Mouse (Mus musculus): Measurements from ENCODE around the gene Msx3. TPM values are rescaled to one million over a fixed set of nuclear protein-coding genes. Genes with fewer than 3 reads are reported as not detected.

Gene Msx3
- 1 to 10 TPM; 2.3 to 2.5 TPM for total RNA-seq (2021)

DNA sequence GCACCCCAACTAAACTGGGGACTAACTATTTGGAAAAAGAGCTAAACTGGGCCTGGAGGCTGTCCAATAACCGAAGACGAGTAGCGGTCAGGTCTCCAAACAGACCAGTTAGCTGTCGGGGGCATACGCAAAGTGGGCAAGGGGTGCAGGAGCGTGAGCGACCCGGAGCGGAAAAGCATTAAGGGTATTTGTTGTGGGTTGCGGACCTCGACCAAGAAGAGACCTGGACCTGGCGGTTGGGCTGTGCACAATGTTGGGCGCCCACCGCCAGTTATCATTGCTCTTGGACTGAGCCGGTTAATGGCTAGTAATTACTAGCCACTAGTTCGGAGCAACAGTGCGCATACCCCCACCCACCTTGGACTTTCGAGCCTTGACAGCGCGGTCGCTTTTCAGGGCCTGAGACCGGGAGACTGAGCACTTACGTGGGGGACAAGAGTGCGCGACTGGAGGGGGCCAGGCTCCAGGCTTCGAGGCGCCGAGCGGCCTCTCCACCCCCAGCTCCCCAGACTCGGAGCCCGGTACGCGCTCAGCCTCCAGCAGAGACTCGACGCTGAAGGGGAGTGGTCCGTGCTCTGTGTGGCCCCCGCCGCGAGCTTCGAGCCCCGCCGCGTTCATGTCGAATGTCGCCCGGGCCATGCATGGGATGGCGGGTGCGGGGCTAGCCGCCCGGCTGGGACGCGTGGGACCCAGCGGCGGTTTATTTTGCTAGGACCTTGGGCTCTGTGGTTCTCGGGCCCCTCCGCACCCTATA is at the start of gene Msx3:
Gene Msx3 (minus strand): TSS at position 729 of the 754 bp plus-strand sequence.
- DNase-seq, result no peak
- intact Hi-C loops (cut with DNase I), result no loop called here

DNA sequence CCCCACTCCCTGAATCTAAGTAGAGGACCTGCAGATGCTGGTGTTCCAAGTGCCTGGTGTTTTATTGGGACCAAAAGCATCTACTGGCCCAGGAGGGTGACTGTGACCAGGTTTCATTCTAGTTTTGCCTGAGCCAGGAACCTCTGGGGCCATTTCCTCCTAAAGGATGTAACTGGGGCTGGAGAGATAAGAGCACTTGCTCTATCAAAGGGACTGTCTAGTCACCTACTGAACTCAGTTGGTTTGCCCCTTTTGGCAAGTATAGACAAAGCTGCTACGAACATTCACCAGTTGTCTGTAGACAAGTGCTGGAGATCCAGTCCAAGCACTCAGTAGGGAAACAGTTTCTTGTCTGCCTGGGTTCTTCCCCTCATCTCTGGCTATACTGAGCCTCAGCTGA is 49.6 kb upstream of the Msx3 start:
- intact Hi-C loops (cut with DNase I), result no loop called here
- DNase-seq, result no peak

DNA sequence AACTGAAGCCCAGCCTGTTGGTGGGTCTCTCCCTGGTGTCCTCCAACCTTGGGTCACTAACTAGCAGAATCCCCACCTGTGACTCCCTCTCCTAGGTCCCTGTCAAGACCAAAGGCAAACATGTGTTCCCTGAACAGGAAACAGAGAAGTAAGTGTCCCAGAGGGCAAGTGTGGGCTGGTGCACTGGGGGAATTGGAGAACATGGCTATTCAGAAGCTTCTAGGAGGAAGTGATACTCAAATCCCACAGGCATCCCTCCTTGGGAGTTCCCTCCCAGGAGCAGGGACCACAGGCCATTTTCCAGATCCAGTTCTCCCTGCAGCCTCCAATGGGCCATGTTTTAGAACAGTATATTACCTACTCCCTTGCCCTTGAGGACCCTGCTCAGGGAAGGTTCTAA is 47.2 kb upstream of the Msx3 start:
- DNase-seq, result no peak
- intact Hi-C loops (cut with DNase I), result no loop called here

DNA sequence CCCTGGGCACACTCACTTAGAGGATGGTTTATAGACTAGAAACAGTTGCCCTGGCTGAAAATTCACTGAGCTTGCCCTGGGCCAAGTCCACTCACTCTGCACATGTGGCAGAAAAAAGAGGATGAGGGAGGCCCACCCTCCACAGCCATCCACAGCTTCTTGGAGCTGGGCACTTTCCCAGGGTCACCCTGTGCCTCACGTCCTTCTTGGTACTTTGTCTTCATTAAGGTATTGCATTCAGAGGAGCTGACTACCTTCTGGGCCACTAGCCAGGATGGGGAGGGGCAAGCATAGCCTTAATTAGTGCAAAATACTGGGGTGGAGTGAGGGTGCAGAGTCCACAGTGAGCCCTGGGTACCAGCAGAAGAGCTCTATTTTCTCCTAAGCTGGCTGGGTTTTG is 46.7 kb upstream of the Msx3 start:
- intact Hi-C loops (cut with DNase I), result no loop called here
- no peak for DNase-seq

- intact Hi-C loops (cut with DNase I), result no loop called here
- DNase-seq, result no peak
These were observed 46.1 kb upstream of the Msx3 start for GRCm38 (mm10) chr7:140094954-140095353.

DNA sequence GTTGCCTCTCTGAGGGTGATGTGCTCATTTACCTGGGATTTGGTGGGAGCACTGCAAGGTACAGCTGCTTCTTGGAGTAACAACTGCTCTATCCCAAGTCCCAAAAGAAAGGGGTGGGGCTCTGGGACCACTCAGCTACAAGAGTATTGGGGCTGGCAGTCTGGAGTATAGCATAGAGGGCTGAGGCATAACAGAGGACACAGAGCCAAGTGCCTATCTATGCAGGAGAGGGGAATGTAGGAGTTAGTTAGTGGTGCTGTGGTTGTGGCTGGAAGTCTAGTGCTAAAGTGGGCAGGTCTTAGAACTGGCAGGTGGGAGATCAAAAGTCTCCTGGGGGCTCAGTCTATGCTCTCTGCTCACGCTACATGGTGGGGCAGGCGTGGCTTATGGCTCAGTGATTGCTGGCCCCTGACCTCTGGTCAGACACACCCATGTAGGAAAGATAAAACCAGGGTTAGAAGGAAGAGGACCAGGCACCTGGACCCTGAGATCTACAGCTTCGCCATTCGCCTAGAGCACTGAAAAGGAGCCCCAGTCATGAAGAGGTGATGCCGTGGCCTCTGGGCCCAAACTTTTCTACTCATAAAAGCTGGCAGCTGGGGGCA is 44.1 kb upstream of the Msx3 start, which contains the start of gene Prap1:
Gene Prap1 (plus strand): TSS at position 472 of the 605 bp plus-strand sequence.
- intact Hi-C loops (cut with DNase I), result no loop called here

GRCm38 (mm10) chr7:140090601-140091000 is 41.7 kb upstream of the Msx3 start:
- intact Hi-C loops (cut with DNase I), result no loop called here
- no peak for DNase-seq

More for the DNA sequence above, 44.1 kb upstream of the Msx3 start, which contains the start of gene Prap1:
- DNase-seq, result no peak

DNA sequence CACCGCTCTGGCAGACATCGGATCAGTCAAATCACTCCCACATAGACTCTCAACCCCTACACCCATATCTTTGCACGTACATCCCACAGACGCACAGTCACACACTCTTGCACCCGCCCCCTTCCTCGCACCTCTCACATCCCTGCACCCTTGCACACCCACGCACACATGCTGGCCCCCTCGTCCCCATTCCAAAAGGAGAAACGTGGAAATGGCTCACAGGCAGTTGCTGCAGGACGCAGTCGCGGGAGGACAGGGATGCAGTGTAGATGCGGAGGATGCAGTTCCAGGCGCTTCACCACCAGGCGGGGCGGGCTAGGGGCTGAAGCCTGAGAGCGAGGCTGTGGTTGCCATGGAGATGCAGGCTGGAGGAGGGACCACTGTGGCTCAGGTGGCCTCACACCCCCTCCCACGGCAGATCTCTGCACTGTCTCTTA is 33.4 kb upstream of the Msx3 start, which contains the start of gene Caly:
Gene Caly (minus strand): TSS at position 307 of the 437 bp plus-strand sequence.
- intact Hi-C loops (cut with DNase I), result no loop called here
- peak; percentile 92 for DNase-seq

DNA sequence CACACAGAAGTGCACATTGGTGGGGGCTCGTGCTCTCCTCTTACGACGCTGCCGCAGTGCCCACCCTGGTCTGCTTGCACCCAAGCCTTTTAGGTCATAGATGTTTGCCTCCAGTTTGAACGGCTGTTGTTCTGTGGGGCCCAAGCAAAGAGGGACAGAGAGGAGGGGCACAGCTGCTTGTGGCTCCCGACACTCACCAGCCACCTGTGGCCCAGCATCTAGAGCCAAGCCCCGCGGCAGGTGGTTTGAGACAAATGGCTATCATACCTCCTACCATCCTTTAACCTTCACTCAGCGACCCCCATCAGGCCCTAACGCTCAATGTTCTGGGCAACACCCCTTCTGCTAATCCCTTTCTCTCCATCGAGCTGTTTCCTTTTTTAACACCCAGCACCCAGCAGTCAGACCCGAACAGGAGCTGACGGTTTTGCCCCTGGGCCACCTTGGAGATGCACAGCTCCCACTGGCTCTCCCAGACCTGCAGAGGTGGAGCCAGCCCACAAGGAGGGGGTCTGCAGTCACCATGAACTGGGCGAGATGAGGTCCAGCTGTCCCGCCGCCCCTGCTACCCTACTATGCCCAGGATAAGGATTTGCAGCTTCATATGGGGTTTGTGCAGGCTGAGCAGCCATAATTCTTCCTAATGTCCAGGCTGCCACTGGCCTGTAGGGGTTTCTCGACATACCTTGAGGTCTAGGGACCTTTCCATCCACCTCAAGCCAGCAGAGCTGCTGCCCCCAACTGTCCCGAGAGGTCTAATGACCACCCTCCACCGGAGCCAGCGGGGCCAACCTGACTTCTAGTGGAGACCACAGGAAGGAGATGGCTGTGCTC is 32.7 kb upstream of the Msx3 start:
- DNase-seq, result peak; percentile 39
- intact Hi-C loops (cut with DNase I), result no loop called here

DNA sequence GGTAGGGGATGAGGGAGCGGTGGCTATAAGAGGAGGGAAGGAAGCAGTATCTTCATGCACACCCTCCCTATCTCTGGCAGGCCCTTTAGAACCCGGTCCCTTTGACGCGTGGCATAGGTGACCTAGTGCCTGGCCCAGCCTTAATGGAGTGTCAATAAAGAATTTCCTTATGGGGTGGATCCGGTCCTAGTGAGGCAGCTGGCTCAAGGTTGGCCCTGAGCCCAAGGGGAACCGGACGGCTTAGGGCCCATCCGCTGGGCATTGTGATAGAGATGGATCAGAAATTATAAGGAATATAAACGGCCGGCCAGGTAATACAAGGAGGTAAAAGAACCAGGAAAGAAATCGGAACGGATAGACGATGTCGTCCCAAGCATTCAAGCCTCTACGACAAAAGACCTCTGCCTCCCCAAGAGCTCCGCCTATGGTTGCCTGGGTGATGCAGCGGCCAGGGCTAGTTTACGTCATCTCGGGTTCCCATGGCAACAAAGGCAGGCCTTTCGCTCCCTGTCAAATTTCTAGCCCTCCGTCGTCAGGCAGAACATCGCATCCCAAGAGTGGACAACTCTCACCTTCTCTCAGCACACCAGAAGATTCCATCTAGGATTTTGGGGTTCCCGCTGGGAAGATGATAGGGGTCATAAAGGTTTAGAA is 31.7 kb upstream of the Msx3 start:
- intact Hi-C loops (cut with DNase I), result no loop called here
- DNase-seq, result peak; percentile 87

DNA sequence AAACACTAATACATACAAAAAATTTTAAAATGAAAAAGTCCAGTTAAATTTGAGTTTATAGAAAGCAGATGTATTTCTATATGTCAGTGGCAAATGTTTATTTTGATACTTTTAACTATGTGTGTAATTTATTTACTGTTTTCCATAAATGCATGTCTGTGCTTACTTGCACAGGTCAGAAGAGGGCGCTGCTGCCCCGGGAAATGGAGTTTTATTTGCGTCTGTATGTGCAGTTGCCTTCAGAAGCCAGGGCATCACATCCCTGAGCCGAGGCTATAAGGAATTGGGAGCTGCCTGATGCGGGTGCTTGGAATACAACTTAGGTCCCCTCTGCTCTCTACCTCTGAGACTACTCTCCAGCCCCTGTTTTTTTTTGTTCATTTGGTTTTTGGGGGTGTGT is 29.8 kb upstream of the Msx3 start:
- DNase-seq, result peak; percentile 76
- intact Hi-C loops (cut with DNase I), result loop anchor here (5.0 to 10.0 kb wide), 2 partner anchors 746 to 804 kb away; partner anchors contain the start of genes Psmd13, Sirt3 and Zfp941

GRCm38 (mm10) chr7:140077698-140078097 is 28.8 kb upstream of the Msx3 start:
- intact Hi-C loops (cut with DNase I), result loop anchor here (5.0 to 10.0 kb wide), 2 partner anchors 747 to 805 kb away; partner anchors contain the start of genes Psmd13, Sirt3 and Zfp941
- DNase-seq, result no peak

- DNase-seq, result no peak
- intact Hi-C loops (cut with DNase I), result loop anchor here (10.0 kb wide), 1 partner anchor 755 kb away; the partner anchor contains the start of gene Zfp941
These were observed 21.3 kb upstream of the Msx3 start for GRCm38 (mm10) chr7:140070042-140070711.

DNA sequence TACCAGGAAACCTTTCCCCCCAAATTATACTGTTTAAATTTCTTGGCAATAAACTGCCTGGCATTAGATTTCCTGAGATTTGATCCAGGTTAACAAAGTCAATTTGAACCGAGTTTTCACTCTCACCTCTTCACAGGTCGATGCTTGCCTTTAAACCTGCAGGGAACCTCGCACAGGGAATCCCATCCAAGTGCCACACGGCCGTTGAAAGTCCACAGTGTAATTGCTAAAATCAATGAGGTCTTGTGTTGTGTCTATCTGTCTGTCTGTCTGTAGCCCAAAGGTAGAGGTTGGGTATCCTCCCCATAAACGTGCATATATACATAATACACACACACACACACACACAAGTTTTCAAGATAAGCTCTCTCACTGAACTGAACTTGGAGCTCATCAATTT is 18.5 kb upstream of the Msx3 start:
- intact Hi-C loops (cut with DNase I), result no loop called here
- no peak for DNase-seq

DNA sequence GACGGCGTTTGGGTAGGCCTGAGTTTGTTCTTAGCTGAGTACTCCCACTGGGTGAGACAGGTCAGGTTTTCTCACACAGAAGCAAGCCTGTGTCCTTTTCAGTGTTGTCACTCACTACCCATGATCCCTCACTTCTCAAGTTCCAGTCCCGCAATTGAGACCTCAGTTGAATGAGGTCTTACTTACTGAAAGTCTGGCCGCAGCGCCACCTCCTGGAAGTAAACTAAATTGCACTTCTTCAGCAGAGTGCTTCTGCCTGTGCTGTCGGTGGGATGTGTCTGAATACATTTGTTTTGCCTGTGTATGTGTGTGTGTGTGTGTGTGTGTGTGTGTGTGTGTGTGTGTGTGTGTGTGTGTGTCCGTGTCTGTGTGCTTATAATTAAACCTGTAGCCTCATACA is 14.2 kb upstream of the Msx3 start:
- intact Hi-C loops (cut with DNase I), result no loop called here
- DNase-seq, result peak; percentile 79

DNA sequence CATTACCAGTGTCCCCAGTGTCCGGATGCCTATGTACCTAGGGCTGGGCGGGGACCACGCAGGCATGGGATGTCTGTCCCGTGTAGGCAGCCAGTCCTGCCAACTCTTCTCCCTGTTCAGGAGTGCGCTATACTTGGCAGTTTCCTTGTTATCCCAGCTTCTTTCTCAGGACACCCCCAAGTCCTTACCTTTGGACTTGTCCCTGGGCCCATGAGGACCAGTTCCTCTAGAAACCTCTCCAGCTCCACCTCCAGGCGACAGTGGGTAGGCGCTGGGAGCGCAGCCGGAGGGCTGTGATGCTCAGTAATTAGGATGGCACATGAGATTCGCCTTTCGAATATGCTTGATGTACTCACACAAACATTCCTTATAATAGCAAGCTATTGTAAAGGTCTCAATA is 13.4 kb upstream of the Msx3 start:
- peak; percentile 35 for DNase-seq
- intact Hi-C loops (cut with DNase I), result no loop called here

DNA sequence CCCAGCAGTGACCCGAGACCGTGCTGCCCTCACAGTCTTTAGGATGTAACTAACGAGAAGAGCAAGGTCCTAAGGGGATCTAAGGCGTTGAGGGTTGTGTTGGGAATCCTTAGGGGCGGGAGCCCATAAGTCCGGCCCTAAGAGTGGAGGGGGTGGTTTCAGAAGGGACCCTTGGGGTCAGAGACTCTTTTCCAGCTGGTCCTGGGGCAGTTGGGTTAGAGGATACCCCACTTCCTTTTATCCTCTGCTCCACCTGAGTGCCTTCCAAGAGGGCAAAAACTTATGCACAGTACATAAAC is 12.9 kb upstream of the Msx3 start:
- intact Hi-C loops (cut with DNase I), result no loop called here

GRCm38 (mm10) chr7:140060936-140061831 is 12.3 kb upstream of the Msx3 start:
- DNase-seq, result peak; percentile 57
- intact Hi-C loops (cut with DNase I), result no loop called here

More for the DNA sequence above, 12.9 kb upstream of the Msx3 start:
- no peak for DNase-seq

GRCm38 (mm10) chr7:140059601-140060000 is 10.7 kb upstream of the Msx3 start:
- no peak for DNase-seq
- intact Hi-C loops (cut with DNase I), result loop anchor here (10.0 kb wide), 1 partner anchor 415 kb away; no protein-coding TSS in a partner anchor
